ENCODE assay signal across 19 mouse cellular contexts in genomic region chr16:4029371-4029841, GRCm38 (mm10). TPM values are rescaled to one million over a fixed set of nuclear protein-coding genes. Genes with fewer than 3 reads are reported as not detected.
A peak's percentile ranks its signal among the peaks of the same experiment; 100 is the strongest.
DNase-seq lines count a peak whose midpoint lies in the region; ATAC-seq lines count a peak whose summit lies in the region.
"Had no signal": no experiment of that assay in that cellular context is flagged by ENCODE, and none has a peak within 500 bp of the region (broad histone marks: within the 10 kb centered on the region; RNA-seq: fewer than 3 reads in every experiment).

No protein-coding gene starts in this region.

- H3K27me3 ChIP-seq in hindbrain, embryonic 12.5 days = no peaks in the 10 kb centered on the region
- H3K27me3 ChIP-seq in hindbrain, embryonic 16.5 days (replicated peaks; ENCODE audit: control insufficient read depth, insufficient read depth, low read length) = no peaks in the 10 kb centered on the region
- no peaks in the 10 kb centered on the region for H3K27me3 ChIP-seq in intestine, embryonic 15.5 days (replicated peaks)
- no peaks in the 10 kb centered on the region for H3K27me3 ChIP-seq in kidney, embryonic 16.5 days (ENCODE audit: insufficient read depth, low read length)
- H3K27me3 ChIP-seq in stomach, embryonic 15.5 days (replicated peaks) = no peaks in the 10 kb centered on the region
- H3K27me3 ChIP-seq: midbrain, embryonic 15.5 days; neural tube, embryonic 13.5 days had no signal

- no peaks in the 10 kb centered on the region for H3K4me1 ChIP-seq in hindbrain, embryonic 12.5 days
- no peaks in the 10 kb centered on the region for H3K4me1 ChIP-seq in hindbrain, embryonic 16.5 days (ENCODE audit: control insufficient read depth, insufficient read depth, low read depth, low read length)
- no peaks in the 10 kb centered on the region for H3K4me1 ChIP-seq in intestine, embryonic 15.5 days (replicated peaks)
- peaks cover 17% of the 10 kb centered on the region for H3K4me1 ChIP-seq in kidney, embryonic 16.5 days (ENCODE audit: insufficient read depth, low read length)
- H3K4me1 ChIP-seq in stomach, embryonic 15.5 days = no peaks in the 10 kb centered on the region
- H3K4me1 ChIP-seq: midbrain, embryonic 15.5 days; neural tube, embryonic 13.5 days had no signal

- H3K4me2 ChIP-seq in hindbrain, embryonic 12.5 days (replicated peaks) = no peak overlapping the region
- H3K4me2 ChIP-seq in hindbrain, embryonic 16.5 days (ENCODE audit: low read length) = no peak overlapping the region
- no peak overlapping the region for H3K4me2 ChIP-seq in intestine, embryonic 15.5 days (replicated peaks)
- 0 out of 2 replicates have a peak overlapping the region, but pooled peaks have one; percentile 11 for H3K4me2 ChIP-seq in kidney, embryonic 16.5 days (replicated peaks; ENCODE audit: low read depth, low read length)
- H3K4me2 ChIP-seq in stomach, embryonic 15.5 days = no peak overlapping the region
- H3K4me2 ChIP-seq: midbrain, embryonic 15.5 days; neural tube, embryonic 13.5 days had no signal

- DNase-seq in B cell, adult 2 months = no peak
- no peak for DNase-seq in layer of hippocampus, postnatal 14 days (ENCODE audit: low spot score in 2 of 2)
- DNase-seq in layer of hippocampus, adult 9-11 months = no peak
- DNase-seq: adrenal gland, postnatal 10 days; cerebellum, postnatal 14 days; gastrocnemius, postnatal 36 days; layer of hippocampus, postnatal 36 days; left cerebral cortex, postnatal 4 days; lung, adult 2 months; thymus, adult 2 months had no signal

- no peak overlapping the region for H3K9ac ChIP-seq in hindbrain, embryonic 12.5 days
- no peak overlapping the region for H3K9ac ChIP-seq in hindbrain, embryonic 16.5 days (ENCODE audit: low read depth, low read length)
- H3K9ac ChIP-seq in intestine, embryonic 15.5 days = no peak overlapping the region
- H3K9ac ChIP-seq in kidney, embryonic 16.5 days (replicated peaks; ENCODE audit: low read length) = no peak overlapping the region
- H3K9ac ChIP-seq in stomach, embryonic 15.5 days = no peak overlapping the region
- H3K9ac ChIP-seq: midbrain, embryonic 15.5 days; neural tube, embryonic 13.5 days had no signal

- ATAC-seq in hindbrain, embryonic 12.5 days (ENCODE audit: low FRiP score) = 0 out of 2 replicates have a peak, but pooled peaks have one; percentile 29
- no peak for ATAC-seq in hindbrain, embryonic 16.5 days
- ATAC-seq in intestine, embryonic 15.5 days = peak; percentile 31
- ATAC-seq in kidney, embryonic 16.5 days (ENCODE audit: low FRiP score, low TSS enrichment) = peak; percentile 96
- ATAC-seq in stomach, embryonic 15.5 days (ENCODE audit: insufficient read depth, low FRiP score, low read depth) = peak; percentile 19; the same call in 1 of the 2 replicates
- ATAC-seq: hindbrain, postnatal 0 days; midbrain, embryonic 15.5 days had no signal

- H3K9me3 ChIP-seq in hindbrain, embryonic 12.5 days (replicated peaks) = no peaks in the 10 kb centered on the region
- H3K9me3 ChIP-seq in hindbrain, embryonic 16.5 days (ENCODE audit: control insufficient read depth, low read length) = no peaks in the 10 kb centered on the region
- no peaks in the 10 kb centered on the region for H3K9me3 ChIP-seq in intestine, embryonic 15.5 days
- H3K9me3 ChIP-seq in kidney, embryonic 16.5 days (ENCODE audit: low read length) = peaks cover 3% of the 10 kb centered on the region; the same call in 1 of the 2 replicates
- H3K9me3 ChIP-seq in stomach, embryonic 15.5 days = no peaks in the 10 kb centered on the region
- H3K9me3 ChIP-seq: midbrain, embryonic 15.5 days; neural tube, embryonic 13.5 days had no signal

- no peaks in the 10 kb centered on the region for H3K36me3 ChIP-seq in hindbrain, embryonic 12.5 days
- no peaks in the 10 kb centered on the region for H3K36me3 ChIP-seq in hindbrain, embryonic 16.5 days (ENCODE audit: control insufficient read depth, insufficient read depth, low read length)
- H3K36me3 ChIP-seq in intestine, embryonic 15.5 days = no peaks in the 10 kb centered on the region
- no peaks in the 10 kb centered on the region for H3K36me3 ChIP-seq in kidney, embryonic 16.5 days (ENCODE audit: insufficient read depth, low read length)
- H3K36me3 ChIP-seq in stomach, embryonic 15.5 days = no peaks in the 10 kb centered on the region
- H3K36me3 ChIP-seq: embryonic facial prominence, embryonic 10.5 days; midbrain, embryonic 15.5 days; neural tube, embryonic 13.5 days had no signal

- 74% methylated on average over 5 of the region's 5 CpGs for WGBS in hindbrain, embryonic 12.5 days
- 71% methylated on average over 5 of the region's 5 CpGs for WGBS in hindbrain, embryonic 16.5 days
- WGBS in intestine, embryonic 15.5 days = 77% methylated on average over 5 of the region's 5 CpGs
- WGBS in kidney, embryonic 16.5 days = 41% methylated on average over 5 of the region's 5 CpGs
- whole genome bisulfite sequencing in stomach, embryonic 15.5 days = 78% methylated on average over 5 of the region's 5 CpGs

- no peak overlapping the region for H3K27ac ChIP-seq in hindbrain, embryonic 12.5 days
- H3K27ac ChIP-seq in hindbrain, embryonic 16.5 days (ENCODE audit: low read depth, low read length) = no peak overlapping the region
- H3K27ac ChIP-seq in intestine, embryonic 15.5 days = no peak overlapping the region
- H3K27ac ChIP-seq in kidney, embryonic 16.5 days (ENCODE audit: low read length) = peak overlapping the region; percentile 97
- H3K27ac ChIP-seq in stomach, embryonic 15.5 days = no peak overlapping the region
- H3K27ac ChIP-seq: hindbrain, postnatal 0 days; midbrain, embryonic 15.5 days; neural tube, embryonic 13.5 days had no signal

- no peak overlapping the region for H3K4me3 ChIP-seq in hindbrain, embryonic 12.5 days
- no peak overlapping the region for H3K4me3 ChIP-seq in hindbrain, embryonic 16.5 days (ENCODE audit: low read length)
- H3K4me3 ChIP-seq in intestine, embryonic 15.5 days (replicated peaks) = no peak overlapping the region
- H3K4me3 ChIP-seq in kidney, embryonic 16.5 days (ENCODE audit: low read length) = no peak overlapping the region
- H3K4me3 ChIP-seq in stomach, embryonic 15.5 days (replicated peaks) = no peak overlapping the region
- H3K4me3 ChIP-seq: embryonic facial prominence, embryonic 10.5 days; midbrain, embryonic 15.5 days; neural tube, embryonic 13.5 days had no signal

RNA-seq across cellular contexts. Expression of gene Dnase1, which starts 7.3 kb away (rescaled TPM):
- 6.3 and 7.8 TPM in 2 replicates for polyA plus RNA-seq in hindbrain, embryonic 12.5 days (2016; fragmentation: Nextera tagmentation; extraction: Ambion mirVana)
- polyA plus RNA-seq in hindbrain, embryonic 16.5 days (2015; fragmentation: Nextera tagmentation; extraction: Ambion mirVana) = 4.0 and 7.5 TPM in 2 replicates
- polyA plus RNA-seq in intestine, embryonic 15.5 days (2015; fragmentation: Nextera tagmentation; extraction: Ambion mirVana) = 2.7 and 2.9 TPM in 2 replicates
- polyA plus RNA-seq in kidney, embryonic 16.5 days (2015; fragmentation: Nextera tagmentation; extraction: Ambion mirVana) = 6.5 and 7.8 TPM in 2 replicates
- polyA plus RNA-seq in stomach, embryonic 15.5 days (2015; fragmentation: Nextera tagmentation; extraction: Ambion mirVana) = 3.9 and 4.6 TPM in 2 replicates
- not detected for total RNA-seq in layer of hippocampus, postnatal 14 days (2021)
- total RNA-seq: adrenal gland, postnatal 10 days; gastrocnemius, postnatal 36 days; layer of hippocampus, postnatal 36 days; left cerebral cortex, postnatal 4 days had no signal

RNA-seq across cellular contexts. Expression of gene Slx4, which starts 25.8 kb away (rescaled TPM):
- 34.6 and 36.8 TPM in 2 replicates for polyA plus RNA-seq in hindbrain, embryonic 12.5 days (2016; fragmentation: Nextera tagmentation; extraction: Ambion mirVana)
- 23.2 and 31.7 TPM in 2 replicates for polyA plus RNA-seq in hindbrain, embryonic 16.5 days (2015; fragmentation: Nextera tagmentation; extraction: Ambion mirVana)
- 12.5 and 15.1 TPM in 2 replicates for polyA plus RNA-seq in intestine, embryonic 15.5 days (2015; fragmentation: Nextera tagmentation; extraction: Ambion mirVana)
- 21.6 and 25.8 TPM in 2 replicates for polyA plus RNA-seq in kidney, embryonic 16.5 days (2015; fragmentation: Nextera tagmentation; extraction: Ambion mirVana)
- polyA plus RNA-seq in stomach, embryonic 15.5 days (2015; fragmentation: Nextera tagmentation; extraction: Ambion mirVana) = 10.8 and 15.1 TPM in 2 replicates
- 10 to 100 TPM; 45.8 to 57.8 TPM for total RNA-seq in layer of hippocampus, postnatal 14 days (2021)

RNA-seq across cellular contexts. Expression of gene Trap1, which starts 48.2 kb away (rescaled TPM):
- polyA plus RNA-seq in hindbrain, embryonic 12.5 days (2016; fragmentation: Nextera tagmentation; extraction: Ambion mirVana) = 60.6 and 61.3 TPM in 2 replicates
- 54.4 and 59.1 TPM in 2 replicates for polyA plus RNA-seq in hindbrain, embryonic 16.5 days (2015; fragmentation: Nextera tagmentation; extraction: Ambion mirVana)
- polyA plus RNA-seq in intestine, embryonic 15.5 days (2015; fragmentation: Nextera tagmentation; extraction: Ambion mirVana) = 115 and 116 TPM in 2 replicates
- polyA plus RNA-seq in kidney, embryonic 16.5 days (2015; fragmentation: Nextera tagmentation; extraction: Ambion mirVana) = 126 and 128 TPM in 2 replicates
- polyA plus RNA-seq in stomach, embryonic 15.5 days (2015; fragmentation: Nextera tagmentation; extraction: Ambion mirVana) = 87.7 and 91.9 TPM in 2 replicates
- 10 to 100 TPM; 66.5 to 67.3 TPM for total RNA-seq in layer of hippocampus, postnatal 14 days (2021)

RNA-seq across cellular contexts. Expression of gene Nlrc3, which starts 53.0 kb away (rescaled TPM):
- polyA plus RNA-seq in hindbrain, embryonic 12.5 days (2016; fragmentation: Nextera tagmentation; extraction: Ambion mirVana) = 0.96 and 1.2 TPM in 2 replicates
- polyA plus RNA-seq in hindbrain, embryonic 16.5 days (2015; fragmentation: Nextera tagmentation; extraction: Ambion mirVana) = 0.70 and 1.1 TPM in 2 replicates
- 1.00 and 1.0 TPM in 2 replicates for polyA plus RNA-seq in intestine, embryonic 15.5 days (2015; fragmentation: Nextera tagmentation; extraction: Ambion mirVana)
- 2.7 and 2.9 TPM in 2 replicates for polyA plus RNA-seq in kidney, embryonic 16.5 days (2015; fragmentation: Nextera tagmentation; extraction: Ambion mirVana)
- polyA plus RNA-seq in stomach, embryonic 15.5 days (2015; fragmentation: Nextera tagmentation; extraction: Ambion mirVana) = 0.91 and 0.98 TPM in 2 replicates
- 1 to 10 TPM; 1.5 to 1.7 TPM for total RNA-seq in layer of hippocampus, postnatal 14 days (2021)
